Mouse (Mus musculus) neural tube, embryonic 15.5 days (tissue): ENCODE results near the gene Cfap58. TPM values are rescaled to one million over a fixed set of nuclear protein-coding genes. Genes with fewer than 3 reads are reported as not detected.

Source experiments
- ATAC-seq: fragments of 200-750 bp; cut with Nextera tagmentation; 2 replicates; pipeline ENCODE4 v1.8.0; 2017; ENCODE audit warnings: mild to moderate bottlenecking, moderate TSS enrichment, moderate library complexity; ENCODE audit not compliant: low FRiP score
- H3K27ac ChIP-seq: fragments of 300-500 bp; sonication (generic); replicated peaks from 2 replicates; pipeline ENCODE4 v1.5.1; 2015; ENCODE audit warnings: mild to moderate bottlenecking, inconsistent platforms
- H3K27me3 ChIP-seq: fragments of 300-500 bp; sonication (generic); replicated peaks from 2 replicates; pipeline ENCODE4 v1.6.1; 2015; ENCODE audit warnings: inconsistent platforms
- H3K36me3 ChIP-seq: fragments of 300-500 bp; sonication (generic); 2 replicates; pipeline ENCODE4 v1.6.1; 2015; ENCODE audit warnings: inconsistent platforms
- H3K4me1 ChIP-seq: fragments of 300-500 bp; sonication (generic); 2 replicates; pipeline ENCODE4 v1.6.1; 2015; ENCODE audit warnings: inconsistent platforms
- H3K4me2 ChIP-seq: fragments of 300-500 bp; sonication (generic); 2 replicates; pipeline ENCODE4 v1.6.1; 2015; ENCODE audit warnings: inconsistent platforms, mild to moderate bottlenecking, moderate library complexity
- H3K4me3 ChIP-seq: fragments of 300-500 bp; sonication (generic); replicated peaks from 2 replicates; pipeline ENCODE4 v1.5.1; 2015; ENCODE audit warnings: mild to moderate bottlenecking, inconsistent platforms
- H3K9ac ChIP-seq: fragments of 300-500 bp; sonication (generic); replicated peaks from 2 replicates; pipeline ENCODE4 v1.6.1; 2015; ENCODE audit warnings: mild to moderate bottlenecking, inconsistent platforms
- H3K9me3 ChIP-seq: fragments of 300-500 bp; sonication (generic); replicated peaks from 2 replicates; pipeline ENCODE4 v1.6.1; 2016; ENCODE audit warnings: inconsistent platforms
- WGBS: fragments of 180-500 bp; shearing (Covaris S2); methylation state at CpG from one replicate; pipeline ENCODE4 v1.1.7; 2015; ENCODE audit warnings: mixed read lengths; 5-methylcytosine and 5-hydroxymethylcytosine counted together
- polyA plus RNA-seq: library from polyadenylated mRNA; unstranded; fragments of >200 nt; fragmentation: Nextera tagmentation; extraction: Ambion mirVana; gene quantifications from 2 replicates; pipeline ENCODE4 v1.2.1, GENCODE M21; 2015

Gene Cfap58
- polyA plus RNA-seq, 1 experiment from 2014 or later = 0.59 TPM

DNA sequence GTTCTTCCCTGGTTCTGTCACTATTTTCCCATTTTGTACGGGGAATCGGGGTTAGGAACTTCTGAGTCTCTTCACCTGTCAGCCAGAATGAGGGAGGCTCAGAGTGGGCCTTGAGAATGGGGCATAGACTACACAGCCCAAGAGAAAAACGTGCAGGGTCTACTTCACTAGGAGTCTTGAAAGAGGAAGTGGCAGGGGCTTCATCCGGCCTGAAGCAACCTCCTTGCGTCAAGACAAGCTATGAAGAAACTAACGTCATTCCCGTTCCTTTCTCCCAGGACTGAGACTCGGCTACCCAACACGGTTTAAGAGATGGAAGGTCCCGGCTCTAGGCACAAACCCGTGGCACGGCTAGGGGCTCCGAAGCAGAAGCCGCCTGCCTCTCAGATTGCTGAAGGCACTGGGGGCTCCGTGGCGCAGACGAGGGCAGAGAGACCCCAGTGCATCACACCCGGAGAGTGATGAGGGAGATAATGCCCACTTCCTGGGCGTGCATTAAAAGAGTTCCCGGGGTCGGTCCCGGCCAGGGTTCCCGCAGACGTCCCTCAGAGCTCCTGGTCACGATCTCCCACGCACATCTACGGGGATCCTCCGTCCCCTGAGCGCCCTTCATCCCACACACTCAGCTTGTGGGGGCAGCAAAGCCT, 18.9 kb upstream of the Cfap58 start:
- Histone ChIP-seq H3K9ac (peak overlapping the region; percentile 75), H3K27me3 (no peaks in the 10 kb centered on the region), H3K36me3 (no peaks in the 10 kb centered on the region), H3K4me1 (peaks cover 22% of the 10 kb centered on the region), H3K9me3 (no peaks in the 10 kb centered on the region), H3K4me2 (peak overlapping the region; percentile 94), H3K27ac (peak overlapping the region; percentile 88), H3K4me3 (peak overlapping the region; percentile 76)
- peak; percentile 56 for ATAC-seq
- under 1% methylated on average over 29 of the region's 29 CpGs for WGBS

DNA sequence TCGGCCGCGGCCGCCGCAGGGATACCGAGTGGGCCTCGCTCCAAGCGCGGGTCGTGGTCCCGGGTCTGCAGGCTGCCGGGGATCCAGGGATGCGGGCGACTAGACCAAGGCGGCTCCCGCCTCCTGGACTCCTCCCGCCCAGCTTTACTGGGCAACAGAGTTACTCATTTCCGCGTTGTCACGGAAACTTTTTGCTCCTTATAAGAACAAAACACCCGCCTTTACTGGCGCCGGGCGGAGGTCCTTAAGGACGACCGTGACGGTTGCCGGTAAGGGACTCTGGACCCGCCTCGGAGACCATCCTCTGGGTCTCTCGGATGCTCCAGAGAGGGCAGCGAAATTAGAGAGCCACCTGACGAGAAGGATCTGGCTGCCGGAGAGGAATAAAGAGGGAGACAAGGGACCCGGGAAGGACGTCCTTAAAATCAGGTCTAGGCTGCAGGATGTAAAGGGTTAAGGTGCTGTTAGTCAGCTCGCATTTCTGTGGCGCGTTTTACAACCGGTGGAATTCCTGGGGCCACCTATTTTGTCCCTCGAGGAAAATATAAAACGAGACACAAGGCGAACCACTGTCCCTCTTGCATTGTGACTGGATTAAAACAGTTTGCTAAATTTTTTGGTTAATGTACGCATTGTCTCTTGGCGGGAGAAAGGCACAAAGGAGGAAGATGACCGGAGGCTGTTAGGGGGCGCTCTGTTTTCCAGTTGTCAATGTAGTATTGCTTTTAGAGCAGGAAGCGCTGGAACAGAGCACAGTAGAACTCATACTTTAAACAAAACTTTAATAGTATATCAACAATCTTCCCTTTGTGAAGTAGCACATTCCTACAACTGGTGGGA, 18.1 kb upstream of the Cfap58 start, which contains the start of the genes Cfap43 and Itprip:
Gene Cfap43 (minus strand): TSS at position 162 of the 840 bp plus-strand sequence.
Gene Itprip (minus strand): TSS at position 174 of the 840 bp plus-strand sequence.
- Histone ChIP-seq H3K27ac (peak within 1 kb of the TSS; percentile 88), H3K4me1 (peaks cover 22% of the 10 kb centered on the region), H3K4me2 (peak within 1 kb of the TSS; percentile 94), H3K4me3 (peak within 1 kb of the TSS; percentile 76), H3K9me3 (no peaks in the 10 kb centered on the region), H3K36me3 (no peaks in the 10 kb centered on the region), H3K9ac (peak within 1 kb of the TSS; percentile 75), H3K27me3 (no peaks in the 10 kb centered on the region)
- peak; percentile 71 for ATAC-seq
- under 1% methylated on average over 48 of the region's 48 CpGs for WGBS

DNA sequence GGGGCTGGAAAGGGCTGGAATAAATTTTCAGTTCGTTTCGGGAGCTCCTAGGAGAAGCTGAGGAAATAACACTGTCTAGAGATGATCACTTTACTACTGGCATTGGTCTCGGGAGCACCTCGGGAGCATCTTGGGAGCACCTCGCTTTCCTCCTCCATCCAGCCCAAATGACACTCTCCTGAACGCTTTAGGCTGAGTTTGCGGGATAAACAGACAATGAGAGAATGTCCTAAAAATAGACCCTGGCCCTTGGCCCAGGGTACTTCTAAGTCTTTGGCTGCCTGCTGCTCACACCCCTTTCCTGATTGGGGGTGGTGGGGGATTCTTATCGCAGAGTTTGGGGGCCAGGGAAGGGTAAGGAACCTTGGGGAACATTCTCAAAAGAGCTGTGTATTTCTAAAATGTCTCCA, 17.5 kb upstream of the Cfap58 start:
- Histone ChIP-seq H3K9me3 (no peaks in the 10 kb centered on the region), H3K4me1 (peaks cover 22% of the 10 kb centered on the region), H3K27me3 (no peaks in the 10 kb centered on the region), H3K4me2 (peak overlapping the region; percentile 94), H3K9ac (no peak overlapping the region), H3K27ac (peak overlapping the region; percentile 88; the same call in 1 of the 2 replicates), H3K36me3 (no peaks in the 10 kb centered on the region), H3K4me3 (peak overlapping the region; percentile 76)
- 3% methylated on average over 8 of the region's 8 CpGs for WGBS
- ATAC-seq = 0 out of 2 replicates have a peak, but pooled peaks have one; percentile 4

DNA sequence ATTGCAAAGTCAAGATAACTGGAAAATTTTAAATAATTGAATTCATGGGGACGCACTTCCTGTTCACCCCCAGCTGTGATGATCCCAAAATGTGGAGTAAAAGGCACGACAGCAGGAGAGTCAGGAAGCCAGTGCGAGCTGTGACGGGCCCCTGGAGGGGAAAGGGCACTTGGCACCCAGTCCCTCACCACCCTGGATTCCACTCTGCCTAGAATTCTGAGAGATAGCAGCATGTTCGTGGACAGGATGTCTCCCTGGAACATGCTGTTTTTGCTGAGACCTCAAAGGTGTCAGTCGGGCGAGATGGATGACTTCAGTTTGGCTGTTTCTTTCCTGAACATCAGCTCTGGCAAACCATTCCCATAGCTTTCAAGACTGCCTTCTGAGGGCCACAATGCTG, 11.7 kb upstream of the Cfap58 start:
- Histone ChIP-seq H3K9me3 (no peaks in the 10 kb centered on the region), H3K4me3 (no peak overlapping the region), H3K4me2 (no peak overlapping the region), H3K36me3 (no peaks in the 10 kb centered on the region), H3K27me3 (no peaks in the 10 kb centered on the region), H3K27ac (no peak overlapping the region), H3K9ac (no peak overlapping the region), H3K4me1 (no peaks in the 10 kb centered on the region)
- ATAC-seq = no peak
- 84% methylated on average over 7 of the region's 7 CpGs for WGBS

DNA sequence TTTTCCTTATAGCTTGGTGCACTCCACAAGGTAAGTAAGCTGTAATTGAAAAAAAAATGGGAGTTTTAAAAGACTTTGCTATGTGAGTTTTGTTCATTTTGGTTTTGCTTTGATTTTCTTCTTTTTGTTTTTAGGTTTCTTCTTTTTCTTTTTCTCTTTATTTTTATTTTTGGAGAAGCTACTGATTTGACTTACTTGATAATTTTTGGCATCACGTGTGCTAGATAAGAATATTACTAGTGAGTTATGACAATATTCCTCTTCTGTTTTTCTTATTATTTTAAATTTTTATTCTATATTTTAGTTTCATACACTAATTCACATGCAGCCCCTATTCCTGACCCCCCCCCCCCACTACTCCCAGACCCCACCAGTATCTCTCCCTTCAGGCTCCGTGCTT, 10.4 kb upstream of the Cfap58 start:
- Histone ChIP-seq H3K27ac (no peak overlapping the region), H3K4me2 (no peak overlapping the region), H3K9ac (no peak overlapping the region), H3K36me3 (no peaks in the 10 kb centered on the region), H3K4me1 (no peaks in the 10 kb centered on the region), H3K4me3 (no peak overlapping the region), H3K27me3 (no peaks in the 10 kb centered on the region), H3K9me3 (no peaks in the 10 kb centered on the region)
- no peak for ATAC-seq
- WGBS = 86% methylated on average over 2 of the region's 2 CpGs

DNA sequence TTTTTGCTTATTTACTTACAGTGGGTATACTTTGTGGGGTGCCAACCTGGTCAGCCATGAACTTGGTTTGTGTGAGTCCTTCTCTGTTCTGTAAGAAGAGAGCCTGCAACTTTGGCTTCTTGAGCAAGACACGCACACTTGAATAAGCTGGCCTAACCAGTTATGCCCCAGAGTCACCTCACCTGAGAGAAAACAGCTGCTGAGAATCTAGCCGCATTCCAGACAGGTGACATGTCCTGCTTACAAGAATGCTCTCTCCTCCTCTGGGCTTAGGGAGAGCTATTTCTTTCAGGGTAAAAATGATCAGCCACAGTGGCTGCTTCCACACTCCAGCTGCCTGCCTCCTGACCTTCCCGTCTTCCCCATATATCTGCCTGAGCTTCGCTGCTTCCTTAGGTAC, 8.4 kb upstream of the Cfap58 start:
- no peaks in the 10 kb centered on the region for H3K36me3 ChIP-seq
- WGBS = 67% methylated on average over 4 of the region's 4 CpGs
- no peaks in the 10 kb centered on the region for H3K27me3 ChIP-seq
- H3K4me3 ChIP-seq = no peak overlapping the region
- no peaks in the 10 kb centered on the region for H3K4me1 ChIP-seq
- no peak overlapping the region for H3K4me2 ChIP-seq
- H3K9me3 ChIP-seq = no peaks in the 10 kb centered on the region
- H3K27ac ChIP-seq = no peak overlapping the region; the same call in 1 of the 2 replicates
- H3K9ac ChIP-seq = no peak overlapping the region
- ATAC-seq = no peak

DNA sequence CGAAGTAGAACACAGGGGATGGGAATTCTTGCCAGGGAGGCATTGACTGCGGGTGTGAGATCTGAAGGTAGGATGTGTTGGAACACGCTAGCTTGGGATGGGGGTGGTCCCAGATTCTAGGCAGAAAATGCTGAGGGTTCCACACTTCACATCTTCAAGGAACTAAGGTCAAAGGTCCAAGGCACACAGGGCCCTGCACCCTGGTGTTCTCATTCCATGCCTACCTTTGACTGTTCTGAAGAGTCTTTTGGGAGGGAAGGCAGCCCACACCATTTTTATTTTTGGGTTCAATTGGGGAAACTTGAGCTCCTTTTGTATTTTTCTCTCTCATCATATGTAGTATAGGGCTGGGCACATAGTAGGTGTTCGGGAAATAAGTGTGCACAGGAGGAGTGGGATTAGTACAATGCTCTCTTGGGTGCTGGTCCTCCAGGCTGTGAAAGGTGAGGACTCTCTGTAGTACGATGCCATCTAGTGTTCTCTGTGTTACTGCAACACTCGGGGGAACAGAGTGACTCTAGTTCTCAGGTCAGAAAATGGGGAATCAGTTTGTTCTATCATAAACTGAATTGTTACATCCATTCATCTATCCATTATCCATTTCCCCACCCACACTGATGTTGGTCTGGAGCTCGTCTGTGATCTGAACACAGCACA, 5.4 kb upstream of the Cfap58 start:
- Histone ChIP-seq H3K4me1 (peaks cover 5% of the 10 kb centered on the region), H3K9ac (no peak overlapping the region), H3K9me3 (no peaks in the 10 kb centered on the region), H3K36me3 (no peaks in the 10 kb centered on the region), H3K4me2 (no peak overlapping the region), H3K27ac (no peak overlapping the region), H3K4me3 (no peak overlapping the region), H3K27me3 (0 out of 2 replicates have a peak, but pooled peaks cover 2% of the 10 kb centered on the region)
- no peak; the same call in 1 of the 2 replicates for ATAC-seq
- 41% methylated on average over 7 of the region's 7 CpGs for WGBS

DNA sequence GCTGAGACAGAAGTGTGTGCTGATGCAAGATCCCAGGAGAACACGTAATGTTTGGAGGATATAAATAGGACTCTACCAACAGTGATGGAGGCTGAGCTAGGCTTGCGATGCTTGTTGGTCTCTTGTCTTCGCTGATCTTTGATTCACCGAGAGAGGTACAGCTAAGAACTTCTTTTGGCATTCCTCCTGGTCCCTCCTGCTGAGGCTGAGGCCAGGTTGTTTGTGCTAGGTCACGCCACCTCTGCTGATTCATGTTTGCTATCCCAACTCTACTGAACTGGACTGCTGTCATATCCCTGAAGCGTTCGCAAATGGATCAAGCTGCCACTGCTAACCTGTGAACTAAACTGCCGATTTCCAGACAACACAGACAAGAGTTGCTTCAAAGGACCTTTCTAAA, 3.3 kb upstream of the Cfap58 start:
- 95% methylated on average over 8 of the region's 8 CpGs for WGBS
- Histone ChIP-seq H3K4me2 (no peak overlapping the region), H3K9ac (no peak overlapping the region), H3K36me3 (no peaks in the 10 kb centered on the region), H3K4me3 (no peak overlapping the region), H3K27me3 (peaks cover 5% of the 10 kb centered on the region; the same call in 1 of the 2 replicates), H3K9me3 (no peaks in the 10 kb centered on the region), H3K4me1 (peaks cover 17% of the 10 kb centered on the region), H3K27ac (no peak overlapping the region)
- ATAC-seq = no peak

DNA sequence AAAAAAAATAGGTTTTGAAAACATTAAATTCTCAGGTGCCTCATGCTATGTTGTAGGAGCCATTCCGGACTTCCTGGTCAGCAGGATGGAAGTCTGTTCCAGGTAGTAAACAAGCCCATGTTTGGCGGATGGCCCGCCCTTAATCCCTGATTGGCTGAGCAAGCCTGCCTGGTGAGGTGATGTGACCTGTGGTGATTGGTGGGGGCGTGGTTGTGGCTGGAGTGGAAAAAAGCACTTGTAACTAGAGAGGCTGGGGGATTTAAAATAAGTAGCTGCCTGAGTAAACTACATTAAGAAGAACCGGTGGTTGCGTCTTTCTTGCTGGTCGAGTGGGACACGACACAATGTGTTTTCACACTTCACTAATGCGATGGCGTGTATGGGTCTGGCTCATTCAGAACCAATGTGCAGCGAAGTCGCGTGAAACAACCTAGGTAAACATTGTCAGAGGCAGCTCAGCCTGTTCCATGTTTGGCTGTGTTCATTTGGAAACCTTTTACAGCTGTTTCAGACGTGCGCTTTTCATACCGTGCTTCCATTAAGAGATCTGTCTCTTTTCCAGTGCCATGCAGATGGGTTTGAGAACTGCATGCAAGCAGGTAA, 2.7 kb upstream of the Cfap58 start:
- ATAC-seq = no peak
- H3K9me3 ChIP-seq = no peaks in the 10 kb centered on the region

DNA sequence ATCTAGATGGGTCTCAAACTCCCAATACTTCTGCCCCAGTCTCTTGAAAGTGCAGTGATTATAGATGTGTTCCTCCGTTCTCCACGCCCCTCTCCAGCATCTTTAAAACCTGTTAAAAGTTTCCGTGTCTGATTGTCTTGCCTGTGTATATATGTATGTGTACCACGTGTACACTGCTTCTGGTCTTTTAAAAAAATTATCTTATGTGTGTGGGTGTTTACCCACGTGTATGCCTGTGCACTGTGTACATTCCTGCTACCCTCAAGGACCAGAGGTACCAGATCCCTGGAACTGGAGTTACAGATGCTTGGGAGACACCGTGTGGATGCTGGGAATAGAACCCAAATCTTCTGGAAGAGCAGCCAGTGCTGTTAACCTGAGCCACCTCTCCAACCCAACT, 1.9 kb upstream of the Cfap58 start:
- no peaks in the 10 kb centered on the region for H3K36me3 ChIP-seq
- H3K4me2 ChIP-seq = no peak overlapping the region
- no peak overlapping the region for H3K9ac ChIP-seq
- peaks cover 5% of the 10 kb centered on the region; the same call in 1 of the 2 replicates for H3K27me3 ChIP-seq
- 88% methylated on average over 6 of the region's 6 CpGs for WGBS
- H3K9me3 ChIP-seq = no peaks in the 10 kb centered on the region
- peaks cover 17% of the 10 kb centered on the region for H3K4me1 ChIP-seq
- no peak overlapping the region for H3K4me3 ChIP-seq
- ATAC-seq = no peak
- no peak overlapping the region for H3K27ac ChIP-seq

More for the DNA sequence above, 2.7 kb upstream of the Cfap58 start:
- no peak overlapping the region for H3K4me2 ChIP-seq
- H3K9ac ChIP-seq = no peak overlapping the region
- no peak overlapping the region for H3K4me3 ChIP-seq
- H3K27me3 ChIP-seq = peaks cover 5% of the 10 kb centered on the region; the same call in 1 of the 2 replicates
- H3K27ac ChIP-seq = no peak overlapping the region
- peaks cover 17% of the 10 kb centered on the region for H3K4me1 ChIP-seq
- WGBS = 76% methylated on average over 16 of the region's 16 CpGs
- no peaks in the 10 kb centered on the region for H3K36me3 ChIP-seq

DNA sequence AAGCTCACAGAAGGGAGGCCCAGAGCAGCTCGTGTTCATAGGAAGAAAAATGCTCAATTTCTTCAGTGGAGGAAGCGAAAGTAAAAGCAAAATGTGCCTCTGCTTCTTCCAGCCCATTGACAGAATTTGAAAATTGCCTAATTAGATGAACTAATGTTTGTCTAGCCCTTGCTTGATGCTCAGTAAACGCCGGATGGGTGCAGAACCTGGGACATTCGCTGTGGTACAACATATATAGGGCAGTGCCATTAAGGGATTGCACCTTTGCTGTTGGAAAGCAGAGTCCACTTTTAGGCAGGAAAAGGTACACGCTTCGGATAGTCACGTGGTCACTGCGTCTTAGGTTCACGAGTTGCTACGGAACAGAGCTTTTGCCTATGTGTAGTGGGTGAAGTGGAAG, 985 bp upstream of the Cfap58 start:
- no peak overlapping the region for H3K4me2 ChIP-seq
- H3K36me3 ChIP-seq = no peaks in the 10 kb centered on the region
- no peak overlapping the region for H3K4me3 ChIP-seq
- H3K27me3 ChIP-seq = peaks cover 5% of the 10 kb centered on the region; the same call in 1 of the 2 replicates
- H3K27ac ChIP-seq = no peak overlapping the region
- no peak overlapping the region for H3K9ac ChIP-seq
- ATAC-seq = no peak
- H3K4me1 ChIP-seq = peaks cover 17% of the 10 kb centered on the region
- H3K9me3 ChIP-seq = no peaks in the 10 kb centered on the region
- WGBS = 92% methylated on average over 11 of the region's 11 CpGs
